Mouse (Mus musculus) MEL (cell line): Measurements from ENCODE around the gene Scyl3.

ENCODE experiments used
- CHD1 ChIP-seq: IDR thresholded peaks from 2 replicates; pipeline ENCODE4 v1.6.1; 2012; ENCODE audit warnings: low read depth, mild to moderate bottlenecking, inconsistent platforms, low read length, improper control_type of control experiment
- CHD2 ChIP-seq: IDR thresholded peaks from 2 replicates; pipeline ENCODE4 v1.6.1; 2011; ENCODE audit warnings: low read length, improper control_type of control experiment
- CTCF ChIP-seq, 3 experiments: IDR thresholded peaks in 2 of 3; conservative IDR thresholded peaks in 1 of 3; 2 replicates each; pipeline ENCODE4 v1.5.1; 2011 to 2012; ENCODE audit warnings: low read length in 3 of 3, low read depth in 2 of 3, mild to moderate bottlenecking in 2 of 3, improper control_type of control experiment in 1 of 3, inconsistent platforms in 1 of 3, mixed read lengths in 1 of 3, moderate library complexity in 1 of 3; ENCODE audit not compliant: control insufficient read depth in 1 of 3, insufficient read depth in 1 of 3, poor library complexity in 1 of 3, severe bottlenecking in 1 of 3
- EP300 ChIP-seq, 2 experiments: IDR thresholded peaks; 2 replicates each; pipeline ENCODE4 v1.6.1; 2011; ENCODE audit warnings: improper control_type of control experiment in 2 of 2, low read length in 2 of 2, low read depth in 1 of 2, mild to moderate bottlenecking in 1 of 2
- GATA1 ChIP-seq: IDR thresholded peaks from 2 replicates; pipeline ENCODE4 v1.6.1; 2011; ENCODE audit warnings: low read depth, low read length, improper control_type of control experiment
- HCFC1 ChIP-seq: IDR thresholded peaks from 2 replicates; pipeline ENCODE4 v1.6.1; 2012; ENCODE audit warnings: low read depth, mild to moderate bottlenecking, inconsistent platforms, low read length, improper control_type of control experiment, moderate library complexity
- MAFK ChIP-seq: IDR thresholded peaks from 2 replicates; pipeline ENCODE4 v1.6.1; 2011; ENCODE audit warnings: low read depth, mild to moderate bottlenecking, low read length, improper control_type of control experiment, borderline replicate concordance
- NRF1 ChIP-seq: IDR thresholded peaks from 2 replicates; pipeline ENCODE4 v1.6.1; 2014; ENCODE audit warnings: low read depth, mild to moderate bottlenecking, inconsistent platforms, low read length, improper control_type of control experiment, moderate library complexity; ENCODE audit not compliant: poor library complexity, insufficient read depth, severe bottlenecking
- POLR2A ChIP-seq, 2 experiments: IDR thresholded peaks; 2 replicates each; pipeline ENCODE4 v1.6.1; 2011 to 2012; ENCODE audit warnings: low read length in 2 of 2, mild to moderate bottlenecking in 2 of 2, control low read depth in 1 of 2, improper control_type of control experiment in 1 of 2, low read depth in 1 of 2, moderate library complexity in 1 of 2; ENCODE audit not compliant: control insufficient read depth in 1 of 2, insufficient read depth in 1 of 2, poor library complexity in 1 of 2
- SMC3 ChIP-seq: IDR thresholded peaks from 2 replicates; pipeline ENCODE4 v1.6.1; 2011; ENCODE audit warnings: low read depth, low read length, improper control_type of control experiment
- ZC3H11A ChIP-seq: IDR thresholded peaks from 2 replicates; pipeline ENCODE4 v1.6.1; 2012; ENCODE audit warnings: low read depth, mild to moderate bottlenecking, inconsistent platforms, low read length, improper control_type of control experiment

GRCm38 (mm10) chr1:163995609-163995913, 66.7 kb downstream of the Scyl3 start:
- TF ChIP-seq NRF1: no peak
- TF ChIP-seq HCFC1: no peak
- TF ChIP-seq ZC3H11A: no peak
- 0 out of 2 replicates have a peak, but pooled peaks have one; percentile 24 for TF ChIP-seq MAFK
- no peak for TF ChIP-seq CTCF (IDR thresholded peaks at IDR 0.05 in 2 of 3, conservative IDR thresholded peaks at IDR 0.05 in 1 of 3; ENCODE audit: control insufficient read depth in 1 of 3, insufficient read depth in 1 of 3, low read depth in 2 of 3, low read length in 3 of 3, poor library complexity in 1 of 3, severe bottlenecking in 1 of 3)
- TF ChIP-seq CHD2: no peak
- no peak for TF ChIP-seq EP300 (IDR thresholded peaks at IDR 0.05; ENCODE audit: low read depth in 1 of 2, low read length in 2 of 2)
- no peak for TF ChIP-seq SMC3
- no peak for TF ChIP-seq GATA1
- no peak for TF ChIP-seq CHD1
- no peak for TF ChIP-seq POLR2A (IDR thresholded peaks at IDR 0.05; ENCODE audit: control insufficient read depth in 1 of 2, insufficient read depth in 1 of 2, low read depth in 1 of 2, low read length in 2 of 2, poor library complexity in 1 of 2)
